Mouse (Mus musculus): Measurements from ENCODE around the gene Tagln2. TPM values are rescaled to one million over a fixed set of nuclear protein-coding genes. Genes with fewer than 3 reads are reported as not detected.

Gene Tagln2
- polyA plus RNA-seq, 1 experiment, result 771 TPM

DNA sequence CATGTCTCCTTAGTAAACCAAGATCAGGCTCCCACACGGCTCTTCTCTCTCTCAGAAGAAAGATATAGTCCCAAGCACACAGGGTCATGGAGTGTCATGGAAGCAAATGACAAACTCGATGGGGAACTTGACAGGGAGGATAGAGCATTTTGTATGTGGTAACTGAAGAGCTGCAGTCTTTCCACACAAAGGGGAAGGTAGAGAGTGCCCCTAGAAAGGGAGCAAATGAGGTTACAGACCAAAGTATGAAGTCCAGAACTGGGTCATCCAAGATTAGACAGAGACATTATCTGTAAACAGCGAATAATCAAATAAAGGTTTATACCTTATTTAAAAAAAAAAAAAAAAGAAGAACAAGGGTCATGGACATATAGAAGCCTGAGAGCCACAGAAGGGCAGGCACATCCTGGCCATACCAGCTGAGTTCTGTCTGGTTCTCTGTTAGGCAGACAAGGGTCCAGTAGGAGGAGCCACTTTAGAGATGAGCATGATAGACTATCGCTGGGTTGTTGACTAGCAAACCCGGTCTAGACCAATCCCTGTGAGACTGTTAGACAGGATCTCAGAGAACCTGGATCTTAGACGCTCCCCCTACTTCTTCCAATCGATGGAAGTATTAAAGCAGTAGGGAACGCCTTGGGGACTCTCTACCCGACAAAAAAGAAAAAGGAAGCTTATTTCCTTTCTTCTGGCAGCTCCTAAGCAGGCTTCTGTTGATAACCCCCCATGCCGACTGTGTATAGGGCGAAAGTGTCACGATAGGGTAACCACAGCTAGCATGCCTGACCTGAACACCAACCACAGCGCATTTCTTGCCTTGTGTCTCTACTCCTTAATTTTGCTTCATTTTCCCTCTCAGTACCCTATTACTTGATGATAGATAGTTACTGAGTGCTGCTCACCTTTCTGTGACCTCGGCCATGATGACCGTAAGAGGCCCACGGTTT lies 36.2 kb upstream of the Tagln2 start:
- Histone ChIP-seq H3K4me3 (ENCODE audit: insufficient read depth, poor library complexity, severe bottlenecking) (no peak overlapping the region), H3K79me2 (ENCODE audit: control insufficient read depth, insufficient read depth) (no peaks in the 10 kb centered on the region), H3ac (ENCODE audit: control insufficient read depth, insufficient read length, low read depth) (no peak overlapping the region), H3K27me3 (ENCODE audit: control insufficient read depth, insufficient read depth, insufficient read length) (no peaks in the 10 kb centered on the region), H3K79me3 (ENCODE audit: low read depth) (no peaks in the 10 kb centered on the region), H3K36me3 (ENCODE audit: control insufficient read depth, insufficient read depth) (no peaks in the 10 kb centered on the region)
- TF ChIP-seq MYOG (IDR thresholded peaks at IDR 0.05; ENCODE audit: control insufficient read depth, extremely low read depth, insufficient read length), result no peak
- no peak for TF ChIP-seq USF1 (IDR thresholded peaks at IDR 0.05; ENCODE audit: low read depth)
- no peak for TF ChIP-seq FOSL1 (IDR thresholded peaks at IDR 0.05; ENCODE audit: insufficient read depth, low read length, poor library complexity, severe bottlenecking)
- no peak for TF ChIP-seq MAX (IDR thresholded peaks at IDR 0.05)
- TF ChIP-seq MYOD1 (IDR thresholded peaks at IDR 0.05; ENCODE audit: control insufficient read depth, insufficient read length, low read depth), result no peak
- TF ChIP-seq CTCF (IDR thresholded peaks at IDR 0.05; ENCODE audit: control insufficient read depth, insufficient read depth, insufficient read length), result no peak
- no peak for TF ChIP-seq CEBPB (IDR thresholded peaks at IDR 0.05; ENCODE audit: low read depth)

DNA sequence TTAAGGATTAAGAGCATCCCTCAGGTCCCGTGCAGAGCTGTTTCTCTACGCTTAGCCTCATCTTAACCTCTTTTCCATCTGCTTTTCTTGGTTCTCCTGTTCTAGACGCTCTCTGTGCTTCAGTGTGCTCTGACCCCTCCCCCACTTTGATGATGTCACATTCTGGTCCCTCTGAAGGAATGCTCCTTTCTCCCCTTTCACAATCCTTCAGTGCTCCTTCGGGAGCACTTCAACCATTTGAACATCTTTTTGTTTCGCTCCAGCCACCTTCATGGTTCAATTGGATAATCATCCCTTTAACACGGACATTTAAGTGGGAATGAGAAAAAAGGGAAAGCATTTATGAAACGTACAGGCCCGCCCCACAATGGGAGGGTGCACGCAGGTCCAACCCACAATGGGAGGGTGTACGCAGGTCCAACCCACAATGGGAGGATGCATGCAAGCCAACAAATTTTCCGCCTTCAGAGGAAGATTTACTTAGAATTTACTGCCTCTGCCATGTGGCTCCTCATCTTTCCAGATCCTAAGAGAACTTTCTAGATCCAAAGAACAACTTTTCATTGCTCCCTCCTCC lies 31.5 kb upstream of the Tagln2 start:
- no peak for TF ChIP-seq CTCF (IDR thresholded peaks at IDR 0.05; ENCODE audit: control insufficient read depth, insufficient read depth, insufficient read length)
- no peak for TF ChIP-seq MYOG (IDR thresholded peaks at IDR 0.05; ENCODE audit: control insufficient read depth, extremely low read depth, insufficient read length)
- no peak for TF ChIP-seq MYOD1 (IDR thresholded peaks at IDR 0.05; ENCODE audit: control insufficient read depth, insufficient read length, low read depth)
- no peak for TF ChIP-seq USF1 (IDR thresholded peaks at IDR 0.05; ENCODE audit: low read depth)
- H3K27me3 ChIP-seq (ENCODE audit: control insufficient read depth, insufficient read depth, insufficient read length), result peaks cover 4% of the 10 kb centered on the region
- peak overlapping the region; percentile 23 for H3ac ChIP-seq (ENCODE audit: control insufficient read depth, insufficient read length, low read depth)
- no peaks in the 10 kb centered on the region for H3K79me3 ChIP-seq (ENCODE audit: low read depth)
- no peaks in the 10 kb centered on the region for H3K79me2 ChIP-seq (ENCODE audit: control insufficient read depth, insufficient read depth)
- H3K4me3 ChIP-seq (ENCODE audit: insufficient read depth, poor library complexity, severe bottlenecking), result no peak overlapping the region
- H3K36me3 ChIP-seq (ENCODE audit: control insufficient read depth, insufficient read depth), result no peaks in the 10 kb centered on the region

DNA sequence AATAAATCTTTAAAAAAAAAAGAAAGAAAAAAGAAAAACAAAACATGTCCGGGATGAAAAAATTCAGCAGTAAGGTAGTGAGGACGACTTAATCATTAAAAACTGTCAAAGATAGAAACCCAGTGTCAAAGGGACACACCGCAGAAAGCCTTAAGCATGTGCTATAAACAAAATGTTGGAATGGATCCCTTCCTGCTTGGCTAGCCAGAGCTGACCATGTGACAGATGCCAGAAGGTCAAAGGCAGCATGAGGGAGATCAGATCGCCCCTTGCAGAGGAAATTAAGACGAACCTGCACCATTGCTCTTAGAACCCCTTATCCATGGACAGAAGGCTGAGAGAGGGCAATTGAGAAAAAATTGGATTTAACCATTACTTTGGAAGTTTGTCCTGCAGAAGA lies 30.5 kb upstream of the Tagln2 start:
- no peaks in the 10 kb centered on the region for H3K79me2 ChIP-seq (ENCODE audit: control insufficient read depth, insufficient read depth)
- H3K27me3 ChIP-seq (ENCODE audit: control insufficient read depth, insufficient read depth, insufficient read length), result peaks cover 7% of the 10 kb centered on the region
- no peaks in the 10 kb centered on the region for H3K79me3 ChIP-seq (ENCODE audit: low read depth)
- H3K36me3 ChIP-seq (ENCODE audit: control insufficient read depth, insufficient read depth), result no peaks in the 10 kb centered on the region
- no peak overlapping the region for H3ac ChIP-seq (ENCODE audit: control insufficient read depth, insufficient read length, low read depth)
- no peak overlapping the region for H3K4me3 ChIP-seq (ENCODE audit: insufficient read depth, poor library complexity, severe bottlenecking)
- TF ChIP-seq MYOD1 (IDR thresholded peaks at IDR 0.05; ENCODE audit: control insufficient read depth, insufficient read length, low read depth), result no peak
- TF ChIP-seq CTCF (IDR thresholded peaks at IDR 0.05; ENCODE audit: control insufficient read depth, insufficient read depth, insufficient read length), result no peak
- TF ChIP-seq MAX (IDR thresholded peaks at IDR 0.05), result no peak
- no peak for TF ChIP-seq USF1 (IDR thresholded peaks at IDR 0.05; ENCODE audit: low read depth)
- no peak for TF ChIP-seq MYOG (IDR thresholded peaks at IDR 0.05; ENCODE audit: control insufficient read depth, extremely low read depth, insufficient read length)

DNA sequence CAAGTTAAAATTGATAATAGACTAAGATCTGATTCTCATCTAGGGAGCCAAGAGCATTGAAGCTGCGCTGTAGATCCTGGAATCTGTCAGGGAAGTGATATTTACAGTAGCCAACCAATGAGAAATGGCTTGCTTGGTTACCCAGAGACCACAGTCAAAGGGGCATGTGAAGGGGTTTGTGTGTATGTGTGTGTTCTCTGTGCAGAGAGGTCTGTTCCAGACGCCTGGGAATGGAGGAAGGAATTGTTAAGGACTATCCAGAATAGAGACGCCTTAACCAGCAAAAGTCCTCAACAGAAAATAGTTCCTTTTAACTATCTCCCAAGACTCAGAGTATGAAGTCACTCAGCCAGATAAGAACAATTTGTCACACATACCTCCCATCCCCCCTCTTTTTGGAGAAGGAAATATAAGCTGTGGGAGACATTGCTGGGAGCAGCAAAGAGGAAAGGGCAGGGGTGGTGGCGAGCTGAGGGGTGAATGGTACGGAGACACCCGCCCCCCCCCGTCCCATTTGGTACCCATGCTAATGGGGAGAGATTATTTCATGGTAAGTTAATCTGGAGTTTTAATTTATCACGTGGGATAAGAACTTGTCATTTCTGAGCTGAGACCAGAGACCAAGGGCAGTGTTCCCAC lies 29.9 kb upstream of the Tagln2 start:
- H3K27me3 ChIP-seq (ENCODE audit: control insufficient read depth, insufficient read depth, insufficient read length), result peaks cover 8% of the 10 kb centered on the region
- no peaks in the 10 kb centered on the region for H3K79me2 ChIP-seq (ENCODE audit: control insufficient read depth, insufficient read depth)
- no peaks in the 10 kb centered on the region for H3K36me3 ChIP-seq (ENCODE audit: control insufficient read depth, insufficient read depth)
- no peak for TF ChIP-seq CEBPB (IDR thresholded peaks at IDR 0.05; ENCODE audit: low read depth)
- no peak overlapping the region for H3K4me3 ChIP-seq (ENCODE audit: insufficient read depth, poor library complexity, severe bottlenecking)
- no peak overlapping the region for H3ac ChIP-seq (ENCODE audit: control insufficient read depth, insufficient read length, low read depth)
- H3K79me3 ChIP-seq (ENCODE audit: low read depth), result no peaks in the 10 kb centered on the region

DNA sequence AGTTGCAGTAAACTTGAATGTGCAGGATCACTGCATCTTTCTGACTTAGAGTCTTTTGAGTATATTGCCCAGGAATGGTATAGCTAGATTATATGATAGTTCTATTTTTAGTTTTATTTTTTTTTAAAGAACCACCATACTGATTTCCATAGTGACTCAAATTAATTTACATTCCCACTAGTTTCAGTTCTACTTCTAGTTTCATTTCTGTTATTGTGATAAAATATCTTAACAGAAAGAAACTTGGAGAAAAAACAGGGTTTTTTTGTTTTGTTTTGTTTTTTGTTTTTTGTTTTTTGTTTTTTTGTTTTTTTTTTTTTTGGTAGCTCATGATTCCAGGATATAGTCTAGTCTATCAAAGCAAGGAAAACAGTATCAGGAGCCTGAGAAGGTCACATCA lies 26.9 kb upstream of the Tagln2 start:
- H3K4me3 ChIP-seq (ENCODE audit: insufficient read depth, poor library complexity, severe bottlenecking), result no peak overlapping the region
- no peak overlapping the region for H3ac ChIP-seq (ENCODE audit: control insufficient read depth, insufficient read length, low read depth)
- H3K79me3 ChIP-seq (ENCODE audit: low read depth), result no peaks in the 10 kb centered on the region
- no peaks in the 10 kb centered on the region for H3K36me3 ChIP-seq (ENCODE audit: control insufficient read depth, insufficient read depth)
- peaks cover 8% of the 10 kb centered on the region for H3K27me3 ChIP-seq (ENCODE audit: control insufficient read depth, insufficient read depth, insufficient read length)
- no peaks in the 10 kb centered on the region for H3K79me2 ChIP-seq (ENCODE audit: control insufficient read depth, insufficient read depth)
- TF ChIP-seq MYOD1 (IDR thresholded peaks at IDR 0.05; ENCODE audit: control insufficient read depth, insufficient read length, low read depth), result no peak
- TF ChIP-seq FOSL1 (IDR thresholded peaks at IDR 0.05; ENCODE audit: insufficient read depth, low read length, poor library complexity, severe bottlenecking), result no peak
- TF ChIP-seq CEBPB (IDR thresholded peaks at IDR 0.05; ENCODE audit: low read depth), result no peak
- no peak for TF ChIP-seq MYOG (IDR thresholded peaks at IDR 0.05; ENCODE audit: control insufficient read depth, extremely low read depth, insufficient read length)
- TF ChIP-seq MAX (IDR thresholded peaks at IDR 0.05), result no peak
- TF ChIP-seq CTCF (IDR thresholded peaks at IDR 0.05; ENCODE audit: control insufficient read depth, insufficient read depth, insufficient read length), result no peak
- TF ChIP-seq USF1 (IDR thresholded peaks at IDR 0.05; ENCODE audit: low read depth), result no peak
